Mouse (Mus musculus) liver, adult 10 weeks (tissue): ENCODE results near the gene Krtap29-1. TPM values are rescaled to one million over a fixed set of nuclear protein-coding genes. Genes with fewer than 3 reads are reported as not detected.

Experiments used
- polyA plus RNA-seq: library from polyadenylated mRNA; stranded (reverse); fragments of 350-450 nt; fragmentation: Illumina TruSeq; extraction: RNeasy Lipid Tissue Mini Kit (QIAGEN cat#74804); gene quantifications from one replicate; pipeline ENCODE4 v1.2.3, GENCODE M21; 2014; ENCODE audit warnings: low read depth, low replicate concordance

The Krtap29-1 gene
- not detected for polyA plus RNA-seq

GRCm38 (mm10) chr11:99978953-99979352 lies at the start of gene Krtap29-1:
Gene Krtap29-1, minus strand, starts transcription at chr11:99979053.

GRCm38 (mm10) chr11:100016112-100016511 lies 37.3 kb upstream of the Krtap29-1 start, which contains the start of gene Krt33a:
Gene Krt33a, minus strand, starts transcription at chr11:100016212.

GRCm38 (mm10) chr11:99993620-99994383 lies 14.9 kb upstream of the Krtap29-1 start, which contains the start of gene Krtap17-1:
Gene Krtap17-1, minus strand, starts transcription at chr11:99993994.

GRCm38 (mm10) chr11:99986180-99986647 lies 7.4 kb upstream of the Krtap29-1 start, which contains the start of gene Krtap16-1:
Gene Krtap16-1, minus strand, starts transcription at chr11:99986597.

GRCm38 (mm10) chr11:99948175-99948574 lies 30.7 kb downstream of the Krtap29-1 start, which contains the start of gene Krtap9-5:
Gene Krtap9-5, plus strand, starts transcription at chr11:99948475.

GRCm38 (mm10) chr11:99935991-99936390 lies 42.9 kb downstream of the Krtap29-1 start, which contains the start of gene Krtap31-2:
Gene Krtap31-2, plus strand, starts transcription at chr11:99936291.

Other genes starting within 250 kb of the Krtap29-1 start
- gene Gm14180, start 244.8 kb downstream of the Krtap29-1 start, polyA plus RNA-seq = not detected
- not detected for gene Gm11595, start 206.1 kb downstream of the Krtap29-1 start, polyA plus RNA-seq
- gene Krtap4-8, start 198.3 kb downstream of the Krtap29-1 start, polyA plus RNA-seq = not detected
- gene Krtap4-9, start 193.9 kb downstream of the Krtap29-1 start, polyA plus RNA-seq = not detected
- gene Gm11596, start 185.6 kb downstream of the Krtap29-1 start, polyA plus RNA-seq = not detected
- not detected for gene Gm11569, start 180.1 kb downstream of the Krtap29-1 start, polyA plus RNA-seq
- not detected for gene Gm11554, start 174.6 kb downstream of the Krtap29-1 start, polyA plus RNA-seq
- gene Krtap4-13, start 169.2 kb downstream of the Krtap29-1 start, polyA plus RNA-seq = not detected
- gene Gm11564, start 163.4 kb downstream of the Krtap29-1 start, polyA plus RNA-seq = not detected
- not detected for gene 2300003K06Rik, start 141.0 kb downstream of the Krtap29-1 start, polyA plus RNA-seq
- gene Krtap4-16, start 127.4 kb downstream of the Krtap29-1 start, polyA plus RNA-seq = not detected
- not detected for gene Gm11568, start 121.1 kb downstream of the Krtap29-1 start, polyA plus RNA-seq
- gene Gm11559, start 114.6 kb downstream of the Krtap29-1 start, polyA plus RNA-seq = not detected
- not detected for gene Krtap9-1, start 105.7 kb downstream of the Krtap29-1 start, polyA plus RNA-seq
- not detected for gene Gm11567, start 99.9 kb downstream of the Krtap29-1 start, polyA plus RNA-seq
- not detected for gene Krtap31-1, start 71.1 kb downstream of the Krtap29-1 start, polyA plus RNA-seq
- not detected for gene Gm11565, start 64.3 kb downstream of the Krtap29-1 start, polyA plus RNA-seq
- gene Krtap31-2, start 42.8 kb downstream of the Krtap29-1 start, polyA plus RNA-seq = not detected
- gene Krtap9-5, start 30.6 kb downstream of the Krtap29-1 start, polyA plus RNA-seq = not detected
- not detected for gene Krtap16-1, start 7.5 kb upstream of the Krtap29-1 start, polyA plus RNA-seq
- gene Krtap17-1, start 14.9 kb upstream of the Krtap29-1 start, polyA plus RNA-seq = not detected
- not detected for gene Krt33a, start 37.2 kb upstream of the Krtap29-1 start, polyA plus RNA-seq
- gene Krt33b, start 50.8 kb upstream of the Krtap29-1 start, polyA plus RNA-seq = not detected
- not detected for gene Krt34, start 62.5 kb upstream of the Krtap29-1 start, polyA plus RNA-seq
- not detected for gene Krt31, start 71.5 kb upstream of the Krtap29-1 start, polyA plus RNA-seq
- not detected for gene Krt32, start 109.2 kb upstream of the Krtap29-1 start, polyA plus RNA-seq
- not detected for gene Krt35, start 117.2 kb upstream of the Krtap29-1 start, polyA plus RNA-seq
- gene Krt36, start 126.6 kb upstream of the Krtap29-1 start, polyA plus RNA-seq = not detected
- not detected for gene Krt13, start 142.5 kb upstream of the Krtap29-1 start, polyA plus RNA-seq
- not detected for gene Krt15, start 156.9 kb upstream of the Krtap29-1 start, polyA plus RNA-seq
- not detected for gene Krt19, start 169.6 kb upstream of the Krtap29-1 start, polyA plus RNA-seq
- gene Krt9, start 214.2 kb upstream of the Krtap29-1 start, polyA plus RNA-seq = not detected
- not detected for gene Krt14, start 228.5 kb upstream of the Krtap29-1 start, polyA plus RNA-seq